Mouse (Mus musculus): ENCODE measurements around the gene Syt8.

The Syt8 gene

GRCm38 (mm10) chr7:142449038-142449617 is 14.5 kb downstream of the Syt8 start:
- no peak for DNase-seq

GRCm38 (mm10) chr7:142454706-142455105 is 20.1 kb downstream of the Syt8 start:
- DNase-seq: no peak

GRCm38 (mm10) chr7:142455251-142455650 is 20.6 kb downstream of the Syt8 start:
- no peak for DNase-seq

- DNase-seq: no peak
Measured at GRCm38 (mm10) chr7:142456806-142457205, 22.2 kb downstream of the Syt8 start.

- DNase-seq: peak in 1 of 2 experiments; percentile 6
Measured at GRCm38 (mm10) chr7:142457227-142457811, 22.7 kb downstream of the Syt8 start.

- peak in 1 of 2 experiments; percentile 27 for DNase-seq
Measured at GRCm38 (mm10) chr7:142458026-142458425, 23.4 kb downstream of the Syt8 start.

GRCm38 (mm10) chr7:142458676-142459298 is 24.1 kb downstream of the Syt8 start:
- DNase-seq: no peak

- DNase-seq: no peak
Measured at GRCm38 (mm10) chr7:142459299-142459691, 24.6 kb downstream of the Syt8 start.

- no peak for DNase-seq
Measured at GRCm38 (mm10) chr7:142460636-142461077, 26.0 kb downstream of the Syt8 start, which contains the start of gene Lsp1. Gene Lsp1 (plus strand): TSS chr7:142460809.

- DNase-seq: peak in 1 of 2 experiments; percentile 12
Measured at GRCm38 (mm10) chr7:142461446-142461845, 26.8 kb downstream of the Syt8 start.

GRCm38 (mm10) chr7:142462190-142462589 is 27.5 kb downstream of the Syt8 start:
- DNase-seq: peak in 1 of 2 experiments; percentile 3

- peak in 1 of 2 experiments; percentile 16 for DNase-seq
Measured at GRCm38 (mm10) chr7:142462594-142463078, 28.0 kb downstream of the Syt8 start.

- DNase-seq: peak in 1 of 2 experiments; percentile 14
Measured at GRCm38 (mm10) chr7:142470171-142470691, 35.6 kb downstream of the Syt8 start.

- peak; percentile 35 to 45 for DNase-seq
Measured at GRCm38 (mm10) chr7:142470808-142471413, 36.3 kb downstream of the Syt8 start.

GRCm38 (mm10) chr7:142471414-142471861 is 36.8 kb downstream of the Syt8 start:
- DNase-seq: peak in 1 of 2 experiments; percentile 4

GRCm38 (mm10) chr7:142471884-142472570 is 37.4 kb downstream of the Syt8 start:
- peak in 1 of 2 experiments; percentile 2 for DNase-seq

- DNase-seq: no peak
Measured at GRCm38 (mm10) chr7:142472936-142473335, 38.3 kb downstream of the Syt8 start.

- DNase-seq: no peak
Measured at GRCm38 (mm10) chr7:142473476-142473875, 38.8 kb downstream of the Syt8 start.

- peak in 1 of 2 experiments; percentile 33 for DNase-seq
Measured at GRCm38 (mm10) chr7:142474799-142475198, 40.1 kb downstream of the Syt8 start.

GRCm38 (mm10) chr7:142475641-142476040 is 41.0 kb downstream of the Syt8 start:
- no peak for DNase-seq

GRCm38 (mm10) chr7:142476271-142476670 is 41.6 kb downstream of the Syt8 start:
- DNase-seq: no peak

GRCm38 (mm10) chr7:142476795-142477452 is 42.3 kb downstream of the Syt8 start:
- no peak for DNase-seq
